Mouse (Mus musculus): ENCODE measurements around the gene Olfr625-ps1. TPM values are rescaled to one million over a fixed set of nuclear protein-coding genes. Genes with fewer than 3 reads are reported as not detected.
"Not testable (repeated sequence)": the region's sequence is repeated elsewhere in the genome, so short reads cannot be mapped to it uniquely, and the experiment has no call there.

The Olfr625-ps1 gene
- not detected for total RNA-seq (2021)
- long read RNA-seq, experiment 1, result 0 reads
- long read RNA-seq, experiment 2, result 0 reads

GRCm38 (mm10) chr7:103682420-103682819, at the start of gene Olfr625-ps1:
Olfr625-ps1 (plus strand) TSS chr7:103682720.
- no peak for DNase-seq (ENCODE audit: low spot score in 2 of 2)

- DNase-seq (ENCODE audit: low spot score in 2 of 2), result no peak
Measured at GRCm38 (mm10) chr7:103636795-103637194, 45.7 kb upstream of the Olfr625-ps1 start.

GRCm38 (mm10) chr7:103642602-103643001, 39.9 kb upstream of the Olfr625-ps1 start, which contains the start of gene Olfr622:
Olfr622 (minus strand) TSS chr7:103642702.
- no peak for DNase-seq (ENCODE audit: low spot score in 2 of 2)

GRCm38 (mm10) chr7:103644070-103644469, 38.5 kb upstream of the Olfr625-ps1 start:
- DNase-seq (ENCODE audit: low spot score in 2 of 2), result no peak

GRCm38 (mm10) chr7:103663598-103663997, 18.9 kb upstream of the Olfr625-ps1 start, which contains the start of gene Olfr623:
Olfr623 (minus strand) TSS chr7:103663698.
- DNase-seq (ENCODE audit: low spot score in 2 of 2), result no peak

- no peak for DNase-seq (ENCODE audit: low spot score in 2 of 2)
Measured at GRCm38 (mm10) chr7:103671091-103671490, 11.4 kb upstream of the Olfr625-ps1 start, which contains the start of gene Olfr624. Olfr624 (minus strand) TSS chr7:103671191.

GRCm38 (mm10) chr7:103699469-103699868, 16.9 kb downstream of the Olfr625-ps1 start:
- DNase-seq (ENCODE audit: low spot score in 2 of 2), result no peak

GRCm38 (mm10) chr7:103712024-103712423, 29.5 kb downstream of the Olfr625-ps1 start:
- DNase-seq (ENCODE audit: low spot score in 2 of 2), result no peak

- DNase-seq (ENCODE audit: low spot score in 2 of 2), result no peak
Measured at GRCm38 (mm10) chr7:103714371-103714770, 31.9 kb downstream of the Olfr625-ps1 start, which contains the start of gene Olfr243. Olfr243 (plus strand) TSS chr7:103714671.

GRCm38 (mm10) chr7:103716398-103716797, 33.9 kb downstream of the Olfr625-ps1 start:
- DNase-seq (ENCODE audit: low spot score in 2 of 2), result not testable (repeated sequence)

GRCm38 (mm10) chr7:103730074-103730473, 47.6 kb downstream of the Olfr625-ps1 start, which contains the start of gene Olfr628:
Olfr628 (plus strand) TSS chr7:103730374.
- no peak for DNase-seq (ENCODE audit: low spot score in 2 of 2)

Other genes with a start within 250 kb of the Olfr625-ps1 start
- not detected for gene Olfr605, start 237.3 kb upstream of the Olfr625-ps1 start, total RNA-seq (2021)
- gene Olfr606, start 233.7 kb upstream of the Olfr625-ps1 start, total RNA-seq (2021), result not detected
- gene Olfr607, start 218.6 kb upstream of the Olfr625-ps1 start, total RNA-seq (2021), result not detected
- gene Olfr608, start 212.8 kb upstream of the Olfr625-ps1 start, total RNA-seq (2021), result not detected
- not detected for gene Olfr609, start 184.7 kb upstream of the Olfr625-ps1 start, total RNA-seq (2021)
- gene Olfr610, start 170.6 kb upstream of the Olfr625-ps1 start, total RNA-seq (2021), result not detected
- gene Olfr611, start 161.9 kb upstream of the Olfr625-ps1 start, total RNA-seq (2021), result not detected
- gene Olfr612, start 140.0 kb upstream of the Olfr625-ps1 start, total RNA-seq (2021), result not detected
- not detected for gene Olfr613, start 134.6 kb upstream of the Olfr625-ps1 start, total RNA-seq (2021)
- gene Olfr615, start 126.6 kb upstream of the Olfr625-ps1 start, total RNA-seq (2021), result not detected
- gene Olfr616, start 113.6 kb upstream of the Olfr625-ps1 start, total RNA-seq (2021), result not detected
- gene Olfr617, start 109.7 kb upstream of the Olfr625-ps1 start, total RNA-seq (2021), result not detected
- gene Olfr618, start 92.6 kb upstream of the Olfr625-ps1 start, total RNA-seq (2021), result not detected
- not detected for gene Olfr619, start 82.1 kb upstream of the Olfr625-ps1 start, total RNA-seq (2021)
- gene Olfr620, start 70.2 kb upstream of the Olfr625-ps1 start, total RNA-seq (2021), result not detected
- not detected for gene Olfr622, start 40.0 kb upstream of the Olfr625-ps1 start, total RNA-seq (2021)
- gene Olfr623, start 19.0 kb upstream of the Olfr625-ps1 start, total RNA-seq (2021), result not detected
- gene Olfr624, start 11.5 kb upstream of the Olfr625-ps1 start, total RNA-seq (2021), result under 1 TPM in 1 of 2 experiments, not detected in 1; 0.06 TPM
- gene Olfr243, start 32.0 kb downstream of the Olfr625-ps1 start, total RNA-seq (2021), result not detected
- not detected for gene Olfr628, start 47.7 kb downstream of the Olfr625-ps1 start, total RNA-seq (2021)
- gene Olfr629, start 62.2 kb downstream of the Olfr625-ps1 start, total RNA-seq (2021), result not detected
- gene Olfr630, start 74.6 kb downstream of the Olfr625-ps1 start, total RNA-seq (2021), result not detected
- gene Olfr69, start 88.9 kb downstream of the Olfr625-ps1 start, total RNA-seq (2021), result not detected
- not detected for gene Olfr68, start 97.0 kb downstream of the Olfr625-ps1 start, total RNA-seq (2021)
- not detected for gene Olfr67, start 109.1 kb downstream of the Olfr625-ps1 start, total RNA-seq (2021)
- 100 to 1,000 TPM; 618 to 940 TPM for gene Hbb-bt, start 131.3 kb downstream of the Olfr625-ps1 start, total RNA-seq (2021)
- gene Hbb-bs, start 145.4 kb downstream of the Olfr625-ps1 start, total RNA-seq (2021), result 1,000 to 10,000 TPM; 4,172 to 4,820 TPM
- gene Hbb-bh2, start 157.8 kb downstream of the Olfr625-ps1 start, total RNA-seq (2021), result not detected
- not detected for gene Hbb-bh1, start 160.4 kb downstream of the Olfr625-ps1 start, total RNA-seq (2021)
- gene Hbb-y, start 170.5 kb downstream of the Olfr625-ps1 start, total RNA-seq (2021), result not detected
- gene Olfr66, start 203.5 kb downstream of the Olfr625-ps1 start, total RNA-seq (2021), result not detected
- gene Olfr64, start 211.8 kb downstream of the Olfr625-ps1 start, total RNA-seq (2021), result not detected
- gene Olfr65, start 220.8 kb downstream of the Olfr625-ps1 start, total RNA-seq (2021), result not detected
- not detected for gene Olfr631, start 246.1 kb downstream of the Olfr625-ps1 start, total RNA-seq (2021)